Mouse (Mus musculus) v-Abl transformed pro-B cells (cell line): ENCODE data around the gene Pitx3.

Experiments used
- in situ Hi-C, 2 experiments: fragments of 400-800 bp; cut with MboI; formaldehyde crosslinking; loops; one replicate each; pipeline ENCODE4 v1.15.1; 2025; ENCODE audit not compliant: unreplicated experiment in 2 of 2

The Pitx3 gene

DNA sequence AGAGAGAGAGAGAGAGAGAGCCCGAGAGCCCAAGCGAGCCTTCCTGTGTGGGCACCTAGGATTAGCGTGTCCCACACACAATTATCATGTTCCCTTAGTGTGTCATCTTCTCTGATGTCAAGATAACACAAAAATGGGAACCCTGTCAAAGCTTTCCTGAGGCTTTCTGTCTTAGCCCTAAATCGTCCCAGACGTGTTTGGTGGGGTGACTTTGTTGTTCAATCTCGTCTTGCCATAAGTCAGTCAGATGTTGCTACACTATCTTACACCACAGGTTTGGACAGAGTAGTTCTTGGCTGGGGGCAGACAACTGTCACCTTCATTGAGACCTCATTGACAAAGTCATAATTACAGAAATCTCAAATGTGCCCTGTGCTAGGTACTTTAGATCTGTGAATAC, 15.5 kb downstream of the Pitx3 start:
- in situ Hi-C loops: loop anchor here (10.0 kb wide), 2 partner anchors 108 to 312 kb away; no protein-coding TSS in a partner anchor

DNA sequence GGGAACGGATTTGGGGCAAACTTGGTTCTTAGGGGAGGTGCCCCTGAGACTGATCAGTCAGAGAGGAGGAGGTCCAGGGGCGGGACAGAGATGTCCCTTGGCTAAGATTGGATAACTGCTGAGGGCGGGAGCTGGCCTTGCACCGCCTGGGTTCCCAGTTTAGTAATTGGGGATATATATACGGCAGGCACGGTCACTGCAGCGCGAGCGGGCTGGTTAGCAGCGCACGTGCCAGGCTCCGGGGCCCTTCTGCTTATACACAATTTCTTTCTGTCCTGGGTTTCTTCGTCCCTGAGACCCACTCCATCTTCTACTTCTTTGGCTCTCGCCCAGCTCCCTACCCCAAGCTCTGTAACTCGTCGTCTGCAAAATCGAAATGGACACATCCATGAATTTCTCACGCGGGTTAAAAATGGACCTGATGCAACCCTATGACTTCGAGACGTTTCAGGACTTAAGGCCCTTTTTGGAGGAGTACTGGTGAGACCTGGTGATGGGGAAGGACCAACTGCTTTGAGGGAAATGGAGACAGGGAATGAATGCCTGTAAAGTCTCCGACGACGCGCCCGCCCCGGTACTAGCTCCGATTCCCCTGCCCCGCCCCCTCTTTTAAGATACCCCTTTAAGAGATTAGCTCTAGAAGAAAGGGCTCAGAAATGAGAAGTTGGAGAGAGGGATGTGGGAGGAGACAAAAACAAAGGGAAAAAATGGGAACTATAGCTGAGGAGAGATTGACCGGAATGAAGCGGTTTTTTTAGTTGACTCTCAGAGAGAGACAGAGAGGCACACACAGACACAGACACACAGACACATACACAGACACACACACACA, 16.2 kb downstream of the Pitx3 start, which contains the start of gene Elovl3:
TSS of gene Elovl3 (plus strand) at position 204 of the 832 bp plus-strand sequence.
- in situ Hi-C loops: loop anchor here (10.0 kb wide), 2 partner anchors 107 to 313 kb away; no protein-coding TSS in a partner anchor

DNA sequence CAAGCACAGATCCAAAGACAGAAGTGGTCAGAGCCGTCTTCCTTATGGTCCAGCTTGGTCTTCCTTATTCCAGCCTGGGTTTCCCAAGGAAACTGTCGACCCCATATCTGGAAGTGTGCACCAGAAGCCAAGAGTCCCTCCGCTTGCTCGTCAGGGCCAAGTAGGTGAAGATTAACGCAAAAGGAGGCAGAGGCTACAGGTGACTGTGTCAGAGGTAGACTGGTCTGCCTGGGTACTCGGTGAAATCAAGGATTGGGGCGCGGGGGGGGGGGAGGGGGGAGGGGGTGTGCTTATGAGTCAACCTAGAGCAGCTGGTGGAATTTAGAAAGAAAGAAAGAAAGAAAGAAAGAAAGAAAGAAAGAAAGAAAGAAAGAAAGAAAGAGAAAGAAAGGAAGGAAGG, 16.8 kb downstream of the Pitx3 start:
- in situ Hi-C loops: loop anchor here (10.0 kb wide), 2 partner anchors 106 to 314 kb away; no protein-coding TSS in a partner anchor

DNA sequence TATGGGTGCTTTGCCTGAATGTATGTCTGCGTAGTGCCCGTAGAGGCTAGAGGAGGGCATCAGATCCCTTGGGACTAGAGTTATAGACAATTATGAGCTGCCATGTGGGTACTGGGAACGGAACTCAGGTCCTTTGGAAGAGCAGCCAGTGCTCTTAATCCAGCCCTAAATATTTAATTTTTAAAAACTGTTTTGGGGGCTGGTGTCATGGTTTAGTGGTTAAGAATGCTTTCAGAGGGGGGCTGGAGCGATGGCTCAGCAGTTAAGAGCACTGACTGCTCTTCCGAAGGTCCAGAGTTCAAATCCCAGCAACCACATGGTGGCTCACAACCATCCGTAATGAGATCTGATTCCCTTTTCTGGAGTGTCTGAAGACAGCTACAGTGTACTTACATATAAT, 18.4 kb downstream of the Pitx3 start:
- in situ Hi-C loops: loop anchor here (10.0 kb wide), 2 partner anchors 105 to 315 kb away; no protein-coding TSS in a partner anchor

DNA sequence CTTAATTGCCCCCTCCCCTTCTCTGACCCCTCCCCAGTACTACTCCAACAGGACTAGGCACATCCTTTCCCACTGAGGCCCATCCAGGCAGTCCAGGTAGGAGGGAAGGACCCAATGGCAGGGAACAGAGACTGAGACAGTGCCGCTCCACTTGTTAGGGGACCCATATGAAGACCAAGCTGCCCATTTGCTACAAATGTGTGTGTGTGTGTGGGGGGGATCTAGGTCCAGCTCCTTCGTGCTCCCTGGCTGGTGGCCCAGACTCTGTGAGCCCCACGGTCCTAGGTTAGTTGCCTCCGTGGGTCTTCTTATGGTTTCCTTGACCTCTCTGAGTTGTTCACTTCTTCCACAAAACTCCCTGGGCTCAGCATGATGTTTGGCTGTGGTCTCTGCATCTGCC, 21.8 kb downstream of the Pitx3 start:
- in situ Hi-C loops: no loop called here

DNA sequence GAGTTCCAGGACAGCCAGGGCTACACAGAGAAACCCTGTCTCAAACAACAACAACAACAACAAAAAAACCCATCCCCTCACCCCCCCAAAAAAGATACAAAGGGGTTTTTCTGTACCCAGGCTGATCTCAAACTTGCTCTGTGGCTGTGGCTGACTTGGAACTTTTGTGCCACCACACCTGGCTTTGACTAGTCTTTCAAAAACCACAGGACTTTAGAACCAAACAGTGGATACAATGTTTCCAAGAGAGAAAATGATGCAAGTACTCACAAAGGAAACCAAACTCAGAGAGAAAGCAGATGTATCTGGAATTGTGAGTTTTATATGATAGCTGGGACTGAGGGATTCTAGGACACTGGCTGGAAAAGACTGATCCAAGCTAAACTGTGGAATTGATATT, 23.5 kb downstream of the Pitx3 start:
- in situ Hi-C loops: loop anchor here (25.0 kb wide), 5 partner anchors 613 to 912 kb away; partner anchors contain the start of genes Ina (in 1 of the 2) and Nt5c2 (in 1 of the 2)

DNA sequence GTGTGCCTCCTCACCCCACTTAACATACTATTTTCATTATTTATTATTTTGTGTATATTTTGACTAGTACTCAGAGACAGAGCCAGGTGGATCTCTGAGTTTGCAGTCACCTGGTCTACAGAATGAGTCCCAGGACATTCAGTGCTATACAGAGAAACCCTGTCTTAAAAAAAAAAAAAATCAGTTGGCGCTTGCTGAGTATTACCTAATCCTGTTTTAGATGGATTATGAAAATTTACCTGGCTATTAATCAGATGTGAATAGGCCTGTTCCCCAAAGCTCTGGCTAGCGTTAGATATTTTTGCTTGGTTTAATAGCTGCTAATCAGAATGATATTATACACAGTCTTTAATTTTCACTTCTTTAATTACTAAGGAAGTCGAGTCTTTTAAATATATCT, 24.2 kb downstream of the Pitx3 start:
- in situ Hi-C loops: loop anchor here (25.0 kb wide), 5 partner anchors 613 to 912 kb away; partner anchors contain the start of genes Ina (in 1 of the 2) and Nt5c2 (in 1 of the 2)

DNA sequence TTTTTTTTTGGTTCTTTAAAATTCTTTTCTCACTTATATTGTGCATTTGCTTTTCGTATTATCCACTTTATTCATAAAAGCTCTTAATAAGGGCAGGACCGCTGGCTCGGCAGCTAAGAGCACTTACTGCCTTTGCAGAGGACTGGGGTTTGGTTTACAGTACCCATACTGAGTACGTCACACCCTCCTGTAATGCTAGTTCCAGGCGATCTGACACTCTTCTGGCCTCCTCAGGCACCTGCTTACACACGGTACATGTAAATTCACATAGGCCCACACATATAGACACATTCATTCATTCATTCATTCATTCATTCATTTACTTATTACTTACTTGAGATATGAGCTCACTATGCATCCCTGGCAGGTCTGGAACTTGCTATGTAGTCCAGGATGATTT, 27.3 kb downstream of the Pitx3 start:
- in situ Hi-C loops: loop anchor here (25.0 kb wide), 5 partner anchors 616 to 909 kb away; partner anchors contain the start of genes Ina (in 1 of the 2) and Nt5c2 (in 1 of the 2)

DNA sequence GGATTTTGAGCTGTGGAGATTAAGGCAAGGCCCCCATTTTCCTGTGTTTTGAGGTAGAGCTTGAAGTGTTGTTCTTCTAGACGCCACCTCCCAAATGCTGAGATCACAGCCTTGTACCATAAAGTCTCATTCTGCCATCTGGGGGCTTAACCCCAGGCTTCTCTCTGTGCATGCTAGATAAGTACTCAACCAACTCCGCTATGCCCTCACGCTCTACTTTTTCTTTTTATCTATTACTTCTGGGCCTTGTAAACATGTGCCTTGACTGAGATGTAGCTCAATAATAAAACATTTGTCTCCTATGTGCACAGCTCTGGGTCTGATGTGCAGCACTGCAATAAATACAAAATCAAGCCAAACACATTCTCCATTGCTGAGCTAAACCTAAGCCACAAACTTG, 28.7 kb downstream of the Pitx3 start:
- in situ Hi-C loops: loop anchor here (25.0 kb wide), 5 partner anchors 618 to 907 kb away; partner anchors contain the start of genes Ina (in 1 of the 2) and Nt5c2 (in 1 of the 2)

DNA sequence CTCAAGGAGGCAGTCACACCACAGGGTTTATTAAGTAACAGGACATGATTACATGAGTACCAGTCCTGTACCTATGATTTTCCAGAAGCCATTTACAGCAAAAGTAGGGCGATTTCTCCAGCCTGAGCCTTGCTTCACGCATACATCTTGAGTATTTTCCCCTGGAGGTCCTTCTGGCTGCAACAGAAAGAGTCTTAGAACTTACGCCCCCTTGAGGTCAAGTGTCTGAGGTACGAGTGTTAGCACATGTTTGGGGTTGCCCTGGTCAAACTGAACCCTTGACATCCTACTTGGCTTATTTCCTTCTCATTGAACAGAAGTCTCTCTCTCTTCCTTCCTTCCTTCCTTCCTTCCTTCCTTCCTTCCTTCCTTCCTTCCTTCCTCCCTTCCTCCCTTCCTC, 33.5 kb downstream of the Pitx3 start:
- in situ Hi-C loops: loop anchor here (25.0 kb wide), 5 partner anchors 623 to 902 kb away; partner anchors contain the start of genes Ina (in 1 of the 2) and Nt5c2 (in 1 of the 2)

DNA sequence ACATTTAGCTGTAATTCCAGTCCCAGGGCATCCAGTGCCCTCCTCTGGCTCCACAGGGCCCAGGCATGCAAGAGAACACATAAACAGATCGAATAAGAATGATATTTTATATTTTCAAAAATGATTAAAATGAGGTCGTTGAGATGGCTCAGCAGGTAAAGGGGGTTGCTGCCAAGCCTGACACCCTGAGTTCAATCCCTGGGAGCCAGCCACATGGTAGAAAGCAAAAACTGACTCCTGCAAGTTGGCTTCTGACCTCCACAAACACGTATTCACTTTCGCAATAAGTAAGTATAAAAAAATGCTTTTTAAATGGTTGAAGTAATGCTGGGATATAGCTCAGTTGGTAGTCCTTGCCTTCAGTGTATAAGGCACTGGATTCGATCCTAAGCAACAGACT, 37.3 kb downstream of the Pitx3 start:
- in situ Hi-C loops: loop anchor here (25.0 kb wide), 5 partner anchors 627 to 902 kb away; partner anchors contain the start of genes Ina (in 1 of the 2) and Nt5c2 (in 1 of the 2)

DNA sequence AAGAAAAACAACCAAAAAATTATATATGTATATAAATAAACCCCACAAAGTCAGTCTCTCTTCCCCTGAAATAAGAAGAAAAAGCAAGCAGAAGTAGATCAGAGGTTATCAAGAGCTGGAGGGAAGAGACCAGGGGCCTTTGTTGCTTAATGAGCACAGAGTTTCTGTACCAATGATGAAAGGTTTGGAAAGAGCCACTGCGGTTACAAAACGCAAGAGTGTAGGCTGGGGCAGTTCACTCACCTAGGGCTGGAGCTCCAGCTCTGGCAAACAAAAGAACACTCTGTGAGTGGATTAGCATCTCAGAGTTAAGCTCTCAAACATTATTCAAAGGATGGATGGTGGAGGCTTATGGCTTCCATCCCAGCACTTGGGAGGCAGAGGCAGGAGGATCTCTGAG, 37.9 kb downstream of the Pitx3 start:
- in situ Hi-C loops: loop anchor here (25.0 kb wide), 5 partner anchors 627 to 902 kb away; partner anchors contain the start of genes Ina (in 1 of the 2) and Nt5c2 (in 1 of the 2)

DNA sequence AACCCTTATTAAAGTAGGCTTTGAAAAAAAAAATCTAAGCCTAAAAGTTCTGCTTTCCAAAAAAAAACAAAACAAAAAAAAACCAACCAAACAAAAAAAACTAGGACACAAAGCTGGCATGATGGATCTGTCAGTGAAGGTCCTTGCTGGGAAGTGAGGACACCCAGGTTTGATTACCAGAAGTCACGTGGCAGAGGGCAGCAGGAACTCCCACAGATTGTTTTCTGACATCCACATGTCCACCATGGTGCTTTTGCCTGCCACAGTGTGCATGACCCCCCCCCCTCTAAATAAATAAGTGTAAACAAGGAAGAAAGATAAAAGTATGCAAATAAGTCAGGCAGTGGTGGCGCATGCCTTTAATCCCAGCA, 44.0 kb downstream of the Pitx3 start:
- in situ Hi-C loops: loop anchor here (25.0 kb wide), 5 partner anchors 633 to 908 kb away; partner anchors contain the start of genes Ina (in 1 of the 2) and Nt5c2 (in 1 of the 2)

DNA sequence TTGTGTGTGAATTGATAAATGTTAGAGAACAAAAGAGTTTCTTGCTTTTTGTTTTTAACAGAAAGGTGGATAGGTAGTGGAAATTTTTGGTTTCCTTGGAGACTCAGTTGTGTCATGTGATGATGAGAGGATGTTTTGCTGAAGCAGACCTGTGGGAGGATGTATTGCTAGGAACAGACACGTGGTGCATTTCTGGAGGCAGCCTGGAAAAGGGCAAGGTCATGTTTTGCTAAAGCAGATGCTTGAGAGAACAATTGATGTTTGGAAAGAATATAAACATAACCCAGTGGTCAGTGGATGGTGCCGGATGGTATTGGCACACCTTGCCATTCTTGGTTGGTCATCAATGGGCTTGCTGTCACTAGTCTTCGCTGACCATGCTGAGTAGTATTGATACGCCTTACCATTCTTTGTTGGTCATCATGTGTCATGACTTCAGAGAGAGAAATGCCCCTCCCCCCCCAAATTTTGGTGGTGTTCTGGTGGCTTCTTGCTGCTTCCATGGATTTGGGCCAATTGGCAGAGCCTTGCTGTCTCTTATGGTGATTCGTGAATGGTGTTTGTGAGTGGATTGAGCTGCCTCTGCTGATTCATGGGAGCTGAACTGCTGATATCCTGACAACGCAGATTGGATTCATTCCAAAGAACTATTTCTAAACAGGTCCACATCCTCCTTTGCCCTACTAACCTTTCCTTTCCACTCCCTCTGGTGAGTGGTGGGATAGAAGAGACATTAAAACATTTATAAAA, 44.5 kb downstream of the Pitx3 start:
- in situ Hi-C loops: loop anchor here (25.0 kb wide), 5 partner anchors 634 to 909 kb away; partner anchors contain the start of genes Ina (in 1 of the 2) and Nt5c2 (in 1 of the 2)

DNA sequence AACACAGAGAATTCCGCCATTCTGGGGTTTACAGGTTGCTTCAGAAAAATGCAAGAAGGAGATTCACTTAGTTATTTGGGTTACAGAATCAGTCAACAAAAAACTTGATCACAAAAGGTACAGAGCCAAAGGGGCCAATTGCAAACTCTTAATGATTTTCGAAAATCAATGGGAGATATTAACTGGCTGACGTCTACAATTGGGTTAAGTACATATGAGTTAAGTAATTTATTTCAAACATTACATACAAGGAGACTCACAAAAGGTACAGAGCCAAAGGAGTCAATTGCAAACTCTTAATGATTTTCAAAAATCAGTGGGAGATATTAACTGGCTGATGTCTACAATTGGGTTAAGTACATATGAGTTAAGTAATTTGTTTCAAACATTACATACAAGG, 48.6 kb downstream of the Pitx3 start:
- in situ Hi-C loops: no loop called here

DNA sequence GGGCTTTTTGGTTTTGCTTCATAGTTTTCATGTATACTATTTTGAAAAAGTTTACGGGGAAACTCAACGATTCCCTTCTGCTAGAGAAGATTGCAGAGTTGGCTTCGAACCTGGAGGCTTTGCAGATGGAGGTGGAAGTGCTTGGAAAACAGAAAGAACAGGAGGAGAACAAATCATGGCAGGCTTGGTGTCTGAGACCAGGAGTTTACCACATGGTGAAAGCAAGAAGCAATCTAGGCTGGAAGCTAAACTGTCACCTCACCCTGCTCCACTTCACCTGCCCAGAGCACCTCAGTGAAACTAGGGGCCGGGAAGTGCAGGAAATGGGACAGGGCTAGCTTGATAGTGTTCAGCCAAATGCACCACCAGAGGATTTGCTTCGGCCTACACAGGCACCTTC, 51.7 kb downstream of the Pitx3 start:
- in situ Hi-C loops: no loop called here

DNA sequence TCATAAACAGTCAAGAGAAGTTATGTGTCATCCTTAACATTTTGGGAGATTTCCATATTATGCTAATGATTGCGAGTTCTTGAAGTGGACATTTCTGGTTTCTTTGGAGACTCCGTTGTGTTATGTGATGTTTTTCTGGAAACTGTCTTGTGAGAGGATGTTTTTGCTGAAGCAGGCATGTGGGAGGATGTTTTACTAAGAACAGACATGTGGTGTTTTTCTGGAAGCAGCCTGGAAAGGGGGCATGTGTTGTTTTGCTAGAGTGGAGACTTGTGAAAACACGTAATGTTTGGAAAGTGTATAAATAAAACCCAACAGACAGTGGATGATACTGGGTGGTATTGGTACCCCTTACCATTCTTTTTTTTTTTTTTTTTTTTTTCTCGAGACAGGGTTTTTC, 52.8 kb downstream of the Pitx3 start:
- in situ Hi-C loops: no loop called here

DNA sequence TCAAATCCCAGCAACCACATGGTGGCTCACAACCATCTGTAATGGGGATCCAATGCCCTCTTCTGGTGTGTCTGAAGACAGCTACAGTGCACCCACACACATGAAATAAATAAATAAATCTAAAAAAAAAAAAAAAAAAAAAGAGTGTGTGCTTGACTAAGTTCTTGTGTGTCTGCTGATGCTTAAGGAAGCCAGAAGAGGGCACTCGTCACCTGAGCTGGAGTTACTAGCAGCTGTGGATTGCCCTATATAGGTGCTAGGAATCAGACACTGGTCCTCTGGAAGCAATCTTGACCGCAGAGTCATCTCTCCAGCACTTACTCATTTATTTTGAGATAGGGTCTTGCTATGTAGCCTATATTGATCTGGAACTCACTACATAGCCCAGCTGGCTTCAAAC, 54.0 kb downstream of the Pitx3 start:
- in situ Hi-C loops: no loop called here

DNA sequence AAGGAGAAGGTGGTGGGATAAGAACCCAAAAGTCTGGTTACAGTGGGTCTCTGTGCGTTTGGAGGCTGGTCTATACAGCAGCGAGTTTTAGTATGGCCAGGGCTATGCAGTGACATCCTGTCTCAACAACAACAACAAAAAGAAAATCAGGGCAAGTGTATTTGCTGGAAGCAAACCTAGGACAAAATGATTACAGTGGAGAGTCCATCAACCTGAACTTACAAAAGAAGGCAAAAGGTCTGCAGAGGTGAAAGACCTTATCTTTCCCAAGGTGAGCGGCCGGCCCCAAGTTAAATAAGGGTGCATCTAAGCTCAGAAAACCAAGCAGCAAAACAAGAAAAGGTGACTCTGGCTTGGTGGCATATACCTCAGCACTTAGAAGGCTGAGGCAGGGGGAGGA, 56.5 kb downstream of the Pitx3 start:
- in situ Hi-C loops: no loop called here

DNA sequence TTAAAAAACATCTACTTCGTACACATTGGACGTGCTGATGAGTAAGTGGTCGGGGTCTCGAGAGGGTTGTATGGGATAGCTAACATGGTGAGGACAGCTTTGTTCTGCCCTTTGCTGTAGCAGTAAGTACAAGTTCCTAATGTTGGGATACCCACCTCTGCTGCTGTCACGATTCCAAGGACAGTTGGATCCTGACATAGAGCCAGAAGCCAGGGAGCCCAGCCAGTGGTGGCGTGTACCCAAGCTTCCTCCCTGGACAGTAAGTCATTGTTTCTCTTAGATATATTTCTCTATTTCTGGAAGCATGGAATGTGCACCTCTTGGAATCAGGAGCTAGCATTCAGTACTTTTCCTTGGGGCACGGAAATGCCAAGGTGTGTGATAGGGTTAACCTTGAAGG, 60.3 kb downstream of the Pitx3 start:
- in situ Hi-C loops: no loop called here
